Comparison of ENCODE assay signal across 24 mouse cellular contexts in the genomic region with DNA sequence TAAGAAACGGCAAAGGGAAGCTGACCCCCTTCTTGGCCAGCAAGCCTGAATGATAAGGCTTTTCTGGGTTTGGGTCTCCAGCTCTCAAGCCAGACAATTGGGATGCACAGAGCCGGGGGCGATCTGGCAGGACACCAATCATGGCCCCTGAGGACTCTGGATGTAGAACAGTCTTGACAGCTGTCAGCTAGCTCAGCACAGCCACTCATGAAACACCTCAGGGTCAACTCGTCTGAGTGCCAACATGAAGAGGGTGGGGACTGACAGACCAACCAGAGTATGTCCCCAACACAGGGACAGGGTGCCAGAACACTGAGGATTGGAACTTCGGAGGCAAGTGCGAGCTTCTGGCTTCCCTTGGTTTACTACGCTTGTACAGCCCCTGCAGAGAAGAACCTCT. TPM values are rescaled to one million over a fixed set of nuclear protein-coding genes. Genes with fewer than 3 reads are reported as not detected.
A peak's percentile ranks its signal among the peaks of the same experiment; 100 is the strongest.
DNase-seq lines count a peak whose midpoint lies in the region; ATAC-seq and TF ChIP-seq lines count a peak whose summit lies in the region.
"Had no signal": no experiment of that assay in that cellular context is flagged by ENCODE, and none has a peak within 500 bp of the region (broad histone marks: within the 10 kb centered on the region; RNA-seq: fewer than 3 reads in every experiment).

No protein-coding gene starts in this region.

- no peak for TF ChIP-seq POLR2A in lung, adult 2 months (IDR thresholded peaks at IDR 0.05; ENCODE audit: borderline replicate concordance, extremely low read depth, low read depth, low read length)

- H3K27ac ChIP-seq in heart, embryonic 16.5 days (ENCODE audit: low read length): peak overlapping the region; percentile 0; the same call in 1 of the 2 replicates
- H3K27ac ChIP-seq in lung, embryonic 16.5 days (ENCODE audit: low read length): peak overlapping the region; percentile 96
- H3K27ac ChIP-seq: forebrain, embryonic 10.5 days; hindbrain, embryonic 14.5 days; kidney, postnatal 0 days; midbrain, embryonic 13.5 days had no signal

- H3K9ac ChIP-seq in heart, embryonic 16.5 days (ENCODE audit: low read length): no peak overlapping the region
- no peak overlapping the region for H3K9ac ChIP-seq in lung, embryonic 16.5 days (ENCODE audit: low read length)
- H3K9ac ChIP-seq: hindbrain, embryonic 14.5 days; midbrain, embryonic 13.5 days had no signal

- H3K9me3 ChIP-seq in heart, embryonic 16.5 days (replicated peaks; ENCODE audit: control insufficient read depth, low read length): no peaks in the 10 kb centered on the region
- H3K9me3 ChIP-seq in lung, embryonic 16.5 days (ENCODE audit: control insufficient read depth, low read length): no peaks in the 10 kb centered on the region
- H3K9me3 ChIP-seq: forebrain, embryonic 10.5 days; midbrain, embryonic 13.5 days had no signal

- no peak for DNase-seq in heart, adult 8-10 months (ENCODE audit: low spot score)
- no peak for DNase-seq in lung, adult 2 months
- DNase-seq in lung, postnatal 10 days: peak; percentile 82
- DNase-seq in layer of hippocampus, postnatal 14 days (ENCODE audit: low spot score in 2 of 2): no peak
- DNase-seq in MN1 (ENCODE audit: low spot score): no peak
- DNase-seq: adrenal gland, postnatal 10 days; cerebellum, adult 9-10 months; gastrocnemius, postnatal 14 days; heart, adult 11 months; heart, postnatal 14 days; kidney, adult 2 months; right cerebral cortex, postnatal 25 days; spleen, adult 18-20 months; thymus, postnatal 25 days had no signal

- no peak for TF ChIP-seq CTCF in lung, adult 2 months (IDR thresholded peaks at IDR 0.05; ENCODE audit: insufficient read depth, low read length)

- H3K4me1 ChIP-seq in heart, embryonic 16.5 days (ENCODE audit: control insufficient read depth, insufficient read depth, low read length): peaks cover 12% of the 10 kb centered on the region
- H3K4me1 ChIP-seq in lung, embryonic 16.5 days (replicated peaks; ENCODE audit: control insufficient read depth, insufficient read depth, low read length): peaks cover 10% of the 10 kb centered on the region
- H3K4me1 ChIP-seq in lung, adult 2 months (ENCODE audit: control insufficient read depth, insufficient read depth, low read length): peaks cover 2% of the 10 kb centered on the region; the same call in 1 of the 2 replicates
- H3K4me1 ChIP-seq: midbrain, embryonic 13.5 days had no signal

- no peaks in the 10 kb centered on the region for H3K27me3 ChIP-seq in heart, embryonic 16.5 days (ENCODE audit: control insufficient read depth, insufficient read depth, low read length)
- no peaks in the 10 kb centered on the region for H3K27me3 ChIP-seq in lung, embryonic 16.5 days (ENCODE audit: control insufficient read depth, insufficient read depth, low read depth, low read length)
- H3K27me3 ChIP-seq: midbrain, embryonic 13.5 days had no signal

- H3K4me3 ChIP-seq in heart, embryonic 16.5 days (ENCODE audit: low read length): no peak overlapping the region
- no peak overlapping the region for H3K4me3 ChIP-seq in lung, embryonic 16.5 days (ENCODE audit: low read length)
- H3K4me3 ChIP-seq in lung, adult 2 months (replicated peaks; ENCODE audit: extremely low read depth, low read depth, low read length): no peak overlapping the region
- H3K4me3 ChIP-seq: forebrain, embryonic 10.5 days; megakaryocyte, embryonic 14.5 days; midbrain, embryonic 13.5 days had no signal

- peak; percentile 71; the same call in 1 of the 2 replicates for ATAC-seq in heart, embryonic 16.5 days (replicated peaks; ENCODE audit: extremely low read depth, insufficient read depth, low FRiP score)
- peak; percentile 80 for ATAC-seq in lung, embryonic 16.5 days (ENCODE audit: low read depth)
- ATAC-seq: forebrain, embryonic 16.5 days; midbrain, embryonic 13.5 days had no signal

- WGBS in heart, embryonic 16.5 days: 37% methylated on average over 7 of the region's 7 CpGs
- WGBS in lung, embryonic 16.5 days: 40% methylated on average over 7 of the region's 7 CpGs
- WGBS in lung, adult 2 months: 65% methylated on average over 7 of the region's 7 CpGs

- no peaks in the 10 kb centered on the region for H3K36me3 ChIP-seq in heart, embryonic 16.5 days (ENCODE audit: control insufficient read depth, insufficient read depth)
- H3K36me3 ChIP-seq in lung, embryonic 16.5 days (ENCODE audit: control insufficient read depth, insufficient read depth, low read length): no peaks in the 10 kb centered on the region
- H3K36me3 ChIP-seq: forebrain, embryonic 10.5 days; midbrain, embryonic 13.5 days had no signal

- H3K4me2 ChIP-seq in heart, embryonic 16.5 days (ENCODE audit: low read depth, low read length): no peak overlapping the region
- H3K4me2 ChIP-seq in lung, embryonic 16.5 days (ENCODE audit: low read depth, low read length): no peak overlapping the region
- H3K4me2 ChIP-seq: hindbrain, embryonic 14.5 days; midbrain, embryonic 13.5 days had no signal

RNA-seq across cellular contexts. Expression of gene Gpr157, which starts 7.9 kb away (rescaled TPM):
- 4.3 and 4.5 TPM in 2 replicates for polyA plus RNA-seq in heart, embryonic 16.5 days (2015; fragmentation: Nextera tagmentation; extraction: Ambion mirVana)
- 10 to 100 TPM; 28.8 to 42.7 (median 39.0) TPM for total RNA-seq in heart, adult 8-10 months (2022)
- 2.3 TPM in 2 replicates for polyA plus RNA-seq in lung, embryonic 16.5 days (2015; fragmentation: Nextera tagmentation; extraction: Ambion mirVana)
- polyA plus RNA-seq in lung, adult 2 months (2012; rRNA removed): 3.8 and 5.0 TPM in 2 replicates
- 1 to 10 TPM; 1.1 to 1.4 TPM for total RNA-seq in layer of hippocampus, postnatal 14 days (2021)

RNA-seq across cellular contexts. Expression of gene Slc2a5, which starts 39.8 kb away (rescaled TPM):
- polyA plus RNA-seq in heart, embryonic 16.5 days (2015; fragmentation: Nextera tagmentation; extraction: Ambion mirVana): 0.49 and 0.77 TPM in 2 replicates
- under 1 TPM in 1 of 4 experiments, not detected in 3; 0.55 TPM for total RNA-seq in heart, adult 8-10 months (2022)
- polyA plus RNA-seq in lung, embryonic 16.5 days (2015; fragmentation: Nextera tagmentation; extraction: Ambion mirVana): 0.26 and 0.50 TPM in 2 replicates
- polyA plus RNA-seq in lung, adult 2 months (2012; rRNA removed): 0.66 and 4.5 TPM in 2 replicates
- total RNA-seq in layer of hippocampus, postnatal 14 days (2021): 1 to 10 TPM; 4.2 to 5.3 TPM
- total RNA-seq: common myeloid progenitor, adult 5-6 weeks had no signal
- polyA plus RNA-seq: C2C12 had no signal
